Mouse (Mus musculus): ENCODE results near the gene Dcn. TPM values are rescaled to one million over a fixed set of nuclear protein-coding genes. Genes with fewer than 3 reads are reported as not detected.

Dcn gene
- polyA plus RNA-seq, 1 experiment from 2014 or later = 302 TPM

DNA sequence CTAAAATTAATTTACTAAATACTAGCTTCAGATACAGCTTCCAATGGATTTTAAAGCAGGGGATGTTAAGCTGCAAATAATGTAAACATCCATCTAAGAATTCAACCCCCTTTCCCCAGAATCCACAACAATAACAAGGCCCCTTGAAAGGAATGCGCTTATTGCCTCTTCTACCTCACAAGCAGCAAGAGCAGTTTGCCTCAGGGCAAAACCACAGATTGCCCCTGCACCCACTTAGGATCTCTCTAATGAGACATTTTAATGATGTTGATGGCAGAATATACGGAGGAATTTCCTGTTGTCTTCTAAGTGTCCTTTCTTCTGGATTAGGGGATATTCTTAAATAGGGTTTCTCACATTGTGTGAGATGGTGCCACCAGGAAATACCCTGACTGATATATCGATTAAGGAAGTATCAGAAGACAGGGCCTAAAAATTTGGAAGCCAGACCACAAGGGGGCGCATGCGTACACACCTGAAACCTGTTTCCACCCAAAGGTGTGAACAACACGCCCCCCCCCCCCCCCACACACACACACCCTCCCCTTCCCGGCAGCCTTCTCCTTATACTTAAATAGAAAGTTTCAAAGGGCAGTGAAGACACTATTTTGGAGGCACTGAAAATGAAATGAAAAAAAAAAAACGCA is 88.2 kb downstream of the Dcn start:
- ATAC-seq (ENCODE audit: low FRiP score, low read depth) = no peak
- H3K9ac ChIP-seq = no peak overlapping the region
- peak overlapping the region; percentile 37 for H3K4me2 ChIP-seq (replicated peaks)
- H3K9me3 ChIP-seq = 0 out of 2 replicates have a peak, but pooled peaks cover 3% of the 10 kb centered on the region
- peak overlapping the region; percentile 28 for H3K4me3 ChIP-seq
- H3K36me3 ChIP-seq = peaks cover 6% of the 10 kb centered on the region
- H3K4me1 ChIP-seq = peaks cover 13% of the 10 kb centered on the region
- H3K27me3 ChIP-seq = no peaks in the 10 kb centered on the region
- 47% methylated on average over 8 of the region's 8 CpGs for WGBS
- peak overlapping the region; percentile 59 for H3K27ac ChIP-seq

Other genes with a start within 250 kb of the Dcn start
- gene Lum, start 85.5 kb downstream of the Dcn start, polyA plus RNA-seq (2015; fragmentation: Nextera tagmentation; extraction: Ambion mirVana) = 330 and 358 TPM in 2 replicates
- gene Kera, start 127.3 kb downstream of the Dcn start, polyA plus RNA-seq (2015; fragmentation: Nextera tagmentation; extraction: Ambion mirVana) = 76.1 and 78.8 TPM in 2 replicates
- gene Epyc, start 164.5 kb downstream of the Dcn start, polyA plus RNA-seq (2015; fragmentation: Nextera tagmentation; extraction: Ambion mirVana) = 24.8 and 30.1 TPM in 2 replicates
- gene Ccer1, start 213.4 kb downstream of the Dcn start, polyA plus RNA-seq (2015; fragmentation: Nextera tagmentation; extraction: Ambion mirVana) = 0.10 TPM in 1 of 2 replicates, not detected in the other
- not detected in 2 replicates for gene C030005K15Rik, start 247.1 kb downstream of the Dcn start, polyA plus RNA-seq (2015; fragmentation: Nextera tagmentation; extraction: Ambion mirVana)